Mouse (Mus musculus) erythroblast, embryonic 14.5 days (primary cell): ENCODE results near the gene Rgs6.

Experiments used
- GATA1 ChIP-seq: IDR thresholded peaks from 2 replicates; pipeline ENCODE4 v1.6.1; 2012; ENCODE audit warnings: low read length, inconsistent platforms, mixed read lengths
- TAL1 ChIP-seq: IDR thresholded peaks from 3 replicates; pipeline ENCODE4 v1.6.1; 2012; ENCODE audit warnings: low read length, inconsistent platforms, mixed read lengths

- TF ChIP-seq TAL1 (no peak), GATA1 (no peak)
These were observed 222.5 kb downstream of the Rgs6 start for GRCm38 (mm10) chr12:82810631-82811030.
